Mouse (Mus musculus) kidney, adult 2 months (tissue): ENCODE data around the gene Dab2ip.

ENCODE experiments used
- CTCF ChIP-seq: fragments of 200-500 bp; conservative IDR thresholded peaks from 2 replicates; pipeline ENCODE4 v1.5.1; 2011; ENCODE audit warnings: low read depth, mild to moderate bottlenecking, control low read depth, low read length, moderate library complexity, mixed read lengths; ENCODE audit not compliant: insufficient read depth, insufficient read length
- POLR2A ChIP-seq: fragments of 200-500 bp; IDR thresholded peaks from one replicate; pipeline ENCODE4 v1.6.1; 2011; ENCODE audit warnings: low read depth, low read length, control low read depth

GRCm38 (mm10) chr2:35565051-35565836 lies 7.2 kb downstream of the Dab2ip start:
- no peak for TF ChIP-seq CTCF
- no peak for TF ChIP-seq POLR2A
